In the genomic region with DNA sequence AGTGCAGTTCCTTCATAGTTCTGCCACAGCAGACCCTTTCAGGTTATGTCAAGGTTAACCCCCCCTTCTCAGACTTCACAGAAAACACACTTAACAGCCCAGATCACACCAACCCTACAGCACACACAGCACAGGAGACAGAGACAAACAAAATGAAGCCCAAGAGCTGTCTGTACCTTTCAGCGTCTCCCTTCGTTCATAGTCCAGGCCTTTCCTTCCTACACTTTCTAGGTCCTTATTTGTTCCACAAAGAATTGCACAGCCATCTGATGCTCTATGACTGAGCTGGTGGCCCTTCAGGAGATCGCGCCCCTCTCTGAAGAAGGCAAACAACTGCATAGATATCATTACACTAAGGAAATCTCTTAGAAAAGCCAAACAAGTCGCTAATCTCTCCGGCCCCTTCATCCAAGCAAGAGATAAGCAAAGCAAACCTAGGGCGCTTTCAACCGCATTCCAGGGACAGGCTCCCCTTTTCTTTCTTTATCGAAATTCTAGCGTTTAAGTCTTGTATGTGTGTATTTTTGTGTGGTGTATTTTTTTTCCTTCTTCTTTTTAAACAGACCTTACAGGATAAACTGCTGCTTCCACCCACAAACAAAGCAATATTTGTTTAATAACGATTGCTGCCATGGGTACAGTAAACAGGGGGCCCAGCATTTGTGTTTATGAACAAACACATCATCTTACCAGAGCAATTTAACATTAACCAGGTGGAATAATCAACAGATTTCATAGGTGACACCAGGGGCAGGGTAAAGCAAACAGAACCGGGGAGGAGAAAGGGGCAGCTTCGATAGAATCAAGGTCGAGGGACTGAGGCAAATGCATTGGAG, we compare ENCODE assay signal across 15 mouse cellular contexts.
A peak's percentile ranks its signal among the peaks of the same experiment; 100 is the strongest.
DNase-seq lines count a peak whose midpoint lies in the region; ATAC-seq lines count a peak whose summit lies in the region.
"Had no signal": no experiment of that assay in that cellular context is flagged by ENCODE, and none has a peak within 500 bp of the region (broad histone marks: within the 10 kb centered on the region; RNA-seq: fewer than 3 reads in every experiment).

No protein-coding gene starts in this region.

- H3K27me3 ChIP-seq in heart, embryonic 11.5 days (ENCODE audit: control insufficient read depth, insufficient read depth, low read length) = no peaks in the 10 kb centered on the region
- H3K27me3 ChIP-seq in lung, embryonic 16.5 days (ENCODE audit: control insufficient read depth, insufficient read depth, low read depth, low read length) = no peaks in the 10 kb centered on the region
- H3K27me3 ChIP-seq in liver, embryonic 12.5 days (replicated peaks) = no peaks in the 10 kb centered on the region
- no peaks in the 10 kb centered on the region for H3K27me3 ChIP-seq in stomach, embryonic 15.5 days (replicated peaks)
- H3K27me3 ChIP-seq: limb, embryonic 12.5 days; midbrain, embryonic 12.5 days had no signal

- peak overlapping the region; percentile 70 for H3K27ac ChIP-seq in heart, embryonic 11.5 days (ENCODE audit: low read depth, low read length)
- peak overlapping the region; percentile 91 for H3K27ac ChIP-seq in lung, embryonic 16.5 days (ENCODE audit: low read length)
- peak overlapping the region; percentile 68 for H3K27ac ChIP-seq in liver, embryonic 12.5 days
- peak overlapping the region; percentile 76 for H3K27ac ChIP-seq in stomach, embryonic 15.5 days
- H3K27ac ChIP-seq: limb, embryonic 12.5 days; midbrain, embryonic 12.5 days had no signal

- intact Hi-C loops in heart, postnatal 14 days (cut with DNase I) = no loop called here

- H3K4me2 ChIP-seq in heart, embryonic 11.5 days = peak overlapping the region; percentile 49
- peak overlapping the region; percentile 30 for H3K4me2 ChIP-seq in lung, embryonic 16.5 days (ENCODE audit: low read depth, low read length)
- peak overlapping the region; percentile 35 for H3K4me2 ChIP-seq in liver, embryonic 12.5 days
- peak overlapping the region; percentile 33 for H3K4me2 ChIP-seq in stomach, embryonic 15.5 days
- H3K4me2 ChIP-seq: limb, embryonic 12.5 days; midbrain, embryonic 12.5 days had no signal

- peak overlapping the region; percentile 14; the same call in 1 of the 2 replicates for H3K4me3 ChIP-seq in heart, embryonic 11.5 days (ENCODE audit: low read depth, low read length)
- H3K4me3 ChIP-seq in lung, embryonic 16.5 days (ENCODE audit: low read length) = peak overlapping the region; percentile 29
- peak overlapping the region; percentile 13; the same call in 1 of the 2 replicates for H3K4me3 ChIP-seq in liver, embryonic 12.5 days
- H3K4me3 ChIP-seq in stomach, embryonic 15.5 days (replicated peaks) = peak overlapping the region; percentile 23; the same call in 1 of the 2 replicates
- H3K4me3 ChIP-seq: limb, embryonic 12.5 days; midbrain, embryonic 12.5 days had no signal

- no peaks in the 10 kb centered on the region for H3K36me3 ChIP-seq in heart, embryonic 11.5 days (ENCODE audit: control insufficient read depth, insufficient read depth, low read length)
- H3K36me3 ChIP-seq in lung, embryonic 16.5 days (ENCODE audit: control insufficient read depth, insufficient read depth, low read length) = no peaks in the 10 kb centered on the region
- H3K36me3 ChIP-seq in liver, embryonic 12.5 days = no peaks in the 10 kb centered on the region
- no peaks in the 10 kb centered on the region for H3K36me3 ChIP-seq in stomach, embryonic 15.5 days
- H3K36me3 ChIP-seq: limb, embryonic 12.5 days; midbrain, embryonic 12.5 days had no signal

- no peak for ATAC-seq in heart, embryonic 11.5 days (replicated peaks; ENCODE audit: insufficient number of reproducible peaks, low FRiP score, low TSS enrichment)
- peak; percentile 32; the same call in 1 of the 2 replicates for ATAC-seq in lung, embryonic 16.5 days (ENCODE audit: low read depth)
- ATAC-seq in liver, embryonic 12.5 days = no peak
- ATAC-seq in stomach, embryonic 15.5 days (ENCODE audit: insufficient read depth, low FRiP score, low read depth) = peak; percentile 64
- ATAC-seq: forebrain, embryonic 16.5 days; hindbrain, embryonic 16.5 days had no signal

- 15% methylated on average over 14 of the region's 14 CpGs for WGBS in heart, embryonic 11.5 days (ENCODE audit: insufficient replicate concordance)
- WGBS in lung, embryonic 16.5 days = 15% methylated on average over 14 of the region's 14 CpGs
- 49% methylated on average over 14 of the region's 14 CpGs for WGBS in liver, embryonic 12.5 days (ENCODE audit: insufficient replicate concordance)
- 29% methylated on average over 14 of the region's 14 CpGs for WGBS in stomach, embryonic 15.5 days

- peak overlapping the region; percentile 55 for H3K9ac ChIP-seq in heart, embryonic 11.5 days (ENCODE audit: low read depth, low read length)
- peak overlapping the region; percentile 56 for H3K9ac ChIP-seq in lung, embryonic 16.5 days (ENCODE audit: low read length)
- no peak overlapping the region for H3K9ac ChIP-seq in liver, embryonic 12.5 days
- H3K9ac ChIP-seq in stomach, embryonic 15.5 days = no peak overlapping the region
- H3K9ac ChIP-seq: limb, embryonic 12.5 days; midbrain, embryonic 12.5 days had no signal

- H3K9me3 ChIP-seq in heart, embryonic 11.5 days (replicated peaks; ENCODE audit: control insufficient read depth, low read length) = no peaks in the 10 kb centered on the region
- H3K9me3 ChIP-seq in lung, embryonic 16.5 days (ENCODE audit: control insufficient read depth, low read length) = no peaks in the 10 kb centered on the region
- no peaks in the 10 kb centered on the region for H3K9me3 ChIP-seq in liver, embryonic 12.5 days (replicated peaks)
- H3K9me3 ChIP-seq in stomach, embryonic 15.5 days = no peaks in the 10 kb centered on the region
- H3K9me3 ChIP-seq: limb, embryonic 12.5 days; midbrain, embryonic 12.5 days had no signal

- no peak for DNase-seq in heart, postnatal 14 days
- DNase-seq in lung, postnatal 14 days = no peak
- no peak for DNase-seq in neural tube, embryonic 10.5 days (ENCODE audit: extremely low spot score, low spot score)
- DNase-seq in urinary bladder, adult 2 months (ENCODE audit: low spot score) = no peak
- DNase-seq: cerebellum, adult 11-12 months; gastrocnemius, postnatal 14 days; kidney, postnatal 14 days had no signal

- H3K4me1 ChIP-seq in heart, embryonic 11.5 days (ENCODE audit: control insufficient read depth, insufficient read depth, low read length) = peaks cover 45% of the 10 kb centered on the region
- H3K4me1 ChIP-seq in lung, embryonic 16.5 days (replicated peaks; ENCODE audit: control insufficient read depth, insufficient read depth, low read length) = peaks cover 40% of the 10 kb centered on the region
- H3K4me1 ChIP-seq in liver, embryonic 12.5 days = peaks cover 35% of the 10 kb centered on the region
- H3K4me1 ChIP-seq in stomach, embryonic 15.5 days = peaks cover 15% of the 10 kb centered on the region

Comparison
In these comparisons a context has a peak if more than half of its experiments do, and no peak if none do; other contexts are left out.
1. ATAC-seq: peak in lung, embryonic 16.5 days (single experiment) and stomach, embryonic 15.5 days (single experiment); none in heart, embryonic 11.5 days (single experiment) and liver, embryonic 12.5 days (single experiment).
2. H3K9ac ChIP-seq: peak in heart, embryonic 11.5 days (single experiment) and lung, embryonic 16.5 days (single experiment); none in liver, embryonic 12.5 days (single experiment) and stomach, embryonic 15.5 days (single experiment).
3. Peak in every context shown above with its lines, with median percentiles within 50 percentile points of each other: H3K27ac ChIP-seq, H3K4me2 ChIP-seq and H3K4me3 ChIP-seq.